Mouse (Mus musculus): Measurements from ENCODE around the gene Agap1.

The Agap1 gene

GRCm38 (mm10) chr1:89749666-89750065, 295.1 kb downstream of the Agap1 start:
- in situ Hi-C loops (cut with MboI; ENCODE audit: low pct_unique_long_range_greater_than_20kb in 1 of 2, low sequenced_read_pairs in 2 of 2, unreplicated experiment in 1 of 2): loop anchor here in 1 of 2 experiments (25.0 kb wide), 1 partner anchor 188 kb away; the partner anchor contains the start of gene Gbx2

- in situ Hi-C loops (cut with MboI; ENCODE audit: low pct_unique_long_range_greater_than_20kb in 1 of 2, low sequenced_read_pairs in 2 of 2, unreplicated experiment in 1 of 2): loop anchor here in 1 of 2 experiments (25.0 kb wide), 1 partner anchor 187 kb away; the partner anchor contains the start of gene Gbx2
These were observed 295.9 kb downstream of the Agap1 start for GRCm38 (mm10) chr1:89750495-89750894.

GRCm38 (mm10) chr1:89750921-89751320, 296.3 kb downstream of the Agap1 start:
- in situ Hi-C loops (cut with MboI; ENCODE audit: low pct_unique_long_range_greater_than_20kb in 1 of 2, low sequenced_read_pairs in 2 of 2, unreplicated experiment in 1 of 2): loop anchor here in 1 of 2 experiments (25.0 kb wide), 1 partner anchor 186 kb away; the partner anchor contains the start of gene Gbx2

GRCm38 (mm10) chr1:89751344-89751743, 296.7 kb downstream of the Agap1 start:
- in situ Hi-C loops (cut with MboI; ENCODE audit: low pct_unique_long_range_greater_than_20kb in 1 of 2, low sequenced_read_pairs in 2 of 2, unreplicated experiment in 1 of 2): loop anchor here in 1 of 2 experiments (25.0 kb wide), 1 partner anchor 186 kb away; the partner anchor contains the start of gene Gbx2

GRCm38 (mm10) chr1:89752659-89753058, 298.1 kb downstream of the Agap1 start:
- in situ Hi-C loops (cut with MboI; ENCODE audit: low pct_unique_long_range_greater_than_20kb in 1 of 2, low sequenced_read_pairs in 2 of 2, unreplicated experiment in 1 of 2): loop anchor here in 1 of 2 experiments (25.0 kb wide), 1 partner anchor 185 kb away; the partner anchor contains the start of gene Gbx2

DNA sequence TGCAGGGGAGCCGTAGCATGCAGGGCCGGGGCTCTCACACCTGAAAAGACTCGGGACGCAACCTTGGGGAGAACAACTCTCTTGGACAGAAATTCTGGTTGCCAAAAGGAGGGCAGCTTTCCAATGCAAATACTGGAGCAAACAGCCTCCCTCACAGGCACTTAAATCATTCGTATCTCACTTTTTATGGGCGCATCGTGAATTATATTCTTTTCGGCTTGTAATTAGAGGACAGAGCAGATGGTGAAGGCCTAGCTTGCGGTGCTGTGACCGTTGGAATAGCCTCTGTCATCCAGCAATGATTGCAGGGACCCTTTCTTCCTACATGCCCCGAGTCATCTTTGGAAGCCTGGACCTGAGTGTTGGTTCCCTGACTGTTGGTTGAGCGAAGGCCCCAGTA, 300.8 kb downstream of the Agap1 start:
- in situ Hi-C loops (cut with MboI; ENCODE audit: low pct_unique_long_range_greater_than_20kb in 1 of 2, low sequenced_read_pairs in 2 of 2, unreplicated experiment in 1 of 2): loop anchor here in 1 of 2 experiments (25.0 kb wide), 1 partner anchor 182 kb away; the partner anchor contains the start of gene Gbx2

GRCm38 (mm10) chr1:89756387-89756786, 301.8 kb downstream of the Agap1 start:
- in situ Hi-C loops (cut with MboI; ENCODE audit: low pct_unique_long_range_greater_than_20kb in 1 of 2, low sequenced_read_pairs in 2 of 2, unreplicated experiment in 1 of 2): loop anchor here in 1 of 2 experiments (25.0 kb wide), 1 partner anchor 181 kb away; the partner anchor contains the start of gene Gbx2

GRCm38 (mm10) chr1:89757545-89757944, 302.9 kb downstream of the Agap1 start:
- in situ Hi-C loops (cut with MboI; ENCODE audit: low pct_unique_long_range_greater_than_20kb in 1 of 2, low sequenced_read_pairs in 2 of 2, unreplicated experiment in 1 of 2): loop anchor here in 1 of 2 experiments (25.0 kb wide), 1 partner anchor 180 kb away; the partner anchor contains the start of gene Gbx2

- in situ Hi-C loops (cut with MboI; ENCODE audit: low pct_unique_long_range_greater_than_20kb in 1 of 2, low sequenced_read_pairs in 2 of 2, unreplicated experiment in 1 of 2): loop anchor here in 1 of 2 experiments (25.0 kb wide), 1 partner anchor 173 kb away; the partner anchor contains the start of gene Gbx2
These were observed 309.3 kb downstream of the Agap1 start for GRCm38 (mm10) chr1:89763912-89764311.

- in situ Hi-C loops (cut with MboI; ENCODE audit: low pct_unique_long_range_greater_than_20kb in 1 of 2, low sequenced_read_pairs in 2 of 2, unreplicated experiment in 1 of 2): loop anchor here in 1 of 2 experiments (25.0 kb wide), 1 partner anchor 170 kb away; the partner anchor contains the start of gene Gbx2
These were observed 312.3 kb downstream of the Agap1 start for GRCm38 (mm10) chr1:89766891-89767290.

- in situ Hi-C loops (cut with MboI; ENCODE audit: low pct_unique_long_range_greater_than_20kb in 1 of 2, low sequenced_read_pairs in 2 of 2, unreplicated experiment in 1 of 2): loop anchor here (10.0 to 25.0 kb wide), 2 partner anchors 168 to 175 kb away; partner anchors contain the start of gene Gbx2 (in 1 of the 2)
These were observed 315.0 kb downstream of the Agap1 start for GRCm38 (mm10) chr1:89769641-89770040.

- in situ Hi-C loops (cut with MboI; ENCODE audit: low pct_unique_long_range_greater_than_20kb in 1 of 2, low sequenced_read_pairs in 2 of 2, unreplicated experiment in 1 of 2): loop anchor here (10.0 to 25.0 kb wide), 2 partner anchors 167 to 175 kb away; partner anchors contain the start of gene Gbx2 (in 1 of the 2)
These were observed 315.7 kb downstream of the Agap1 start for GRCm38 (mm10) chr1:89770298-89770697.

- in situ Hi-C loops (cut with MboI; ENCODE audit: low pct_unique_long_range_greater_than_20kb in 1 of 2, low sequenced_read_pairs in 2 of 2, unreplicated experiment in 1 of 2): loop anchor here in 1 of 2 experiments (10.0 kb wide), 1 partner anchor 169 kb away; no protein-coding TSS in a partner anchor
These were observed 321.1 kb downstream of the Agap1 start for GRCm38 (mm10) chr1:89775750-89776149.

DNA sequence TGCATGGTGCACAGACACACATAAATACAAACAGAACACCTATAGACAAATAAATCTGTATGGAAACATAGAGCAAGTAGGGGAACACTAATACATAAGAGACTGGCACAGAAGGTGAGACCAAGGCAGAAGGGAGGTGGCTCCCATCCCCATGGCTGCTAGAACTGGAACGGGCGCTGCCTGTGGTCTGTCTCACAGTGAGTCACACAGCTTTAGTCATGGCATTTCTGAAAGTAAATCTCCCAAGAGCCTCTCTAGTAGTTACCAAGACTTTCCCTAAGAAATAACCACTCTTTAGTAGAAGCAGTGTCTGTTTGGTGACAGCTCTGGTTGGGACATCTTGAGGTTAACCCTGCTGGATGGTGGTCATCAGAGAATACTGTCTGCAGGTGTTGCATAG, 326.1 kb downstream of the Agap1 start:
- in situ Hi-C loops (cut with MboI; ENCODE audit: low pct_unique_long_range_greater_than_20kb in 1 of 2, low sequenced_read_pairs in 2 of 2, unreplicated experiment in 1 of 2): no loop called here

DNA sequence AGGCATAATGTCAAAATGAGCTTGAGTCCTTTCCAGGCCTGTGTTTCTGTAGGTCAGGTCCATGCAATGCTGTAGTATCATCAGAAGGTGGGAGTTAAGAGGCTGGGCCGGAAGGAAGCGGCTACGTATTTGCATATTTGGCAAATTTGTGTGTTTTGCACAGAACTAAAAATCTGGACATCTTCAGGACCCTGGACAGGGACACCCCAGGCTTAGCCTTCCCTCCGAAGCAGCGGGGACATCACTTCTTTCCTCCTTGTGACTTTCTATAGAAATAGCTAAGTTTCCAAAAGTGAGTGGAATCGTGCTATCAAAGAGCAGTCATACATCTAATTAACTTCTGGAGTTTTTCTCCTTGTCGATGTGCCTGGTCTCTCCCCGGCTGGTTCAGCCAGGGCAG, 327.3 kb downstream of the Agap1 start:
- in situ Hi-C loops (cut with MboI; ENCODE audit: low pct_unique_long_range_greater_than_20kb in 1 of 2, low sequenced_read_pairs in 2 of 2, unreplicated experiment in 1 of 2): no loop called here

DNA sequence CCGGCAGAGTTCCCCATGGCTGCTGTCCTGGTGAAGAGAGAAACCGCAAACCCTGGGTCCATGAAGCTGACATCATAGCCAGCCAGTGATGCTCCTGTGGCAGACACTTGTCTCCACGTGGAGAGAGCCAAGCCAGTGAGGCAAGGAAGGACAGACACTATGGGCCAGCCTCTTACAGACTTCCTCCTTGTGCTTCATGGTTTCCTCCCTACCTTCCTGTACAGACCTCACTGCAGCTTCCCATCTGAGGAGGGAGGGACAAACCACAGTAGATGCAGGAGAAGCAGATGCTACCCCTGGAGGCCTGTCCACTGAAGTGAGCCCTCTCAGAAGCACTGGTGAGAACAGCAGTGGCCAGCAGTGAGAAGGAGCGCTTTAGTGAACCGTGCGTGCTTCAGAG, 332.2 kb downstream of the Agap1 start:
- in situ Hi-C loops (cut with MboI; ENCODE audit: low pct_unique_long_range_greater_than_20kb in 1 of 2, low sequenced_read_pairs in 2 of 2, unreplicated experiment in 1 of 2): no loop called here

DNA sequence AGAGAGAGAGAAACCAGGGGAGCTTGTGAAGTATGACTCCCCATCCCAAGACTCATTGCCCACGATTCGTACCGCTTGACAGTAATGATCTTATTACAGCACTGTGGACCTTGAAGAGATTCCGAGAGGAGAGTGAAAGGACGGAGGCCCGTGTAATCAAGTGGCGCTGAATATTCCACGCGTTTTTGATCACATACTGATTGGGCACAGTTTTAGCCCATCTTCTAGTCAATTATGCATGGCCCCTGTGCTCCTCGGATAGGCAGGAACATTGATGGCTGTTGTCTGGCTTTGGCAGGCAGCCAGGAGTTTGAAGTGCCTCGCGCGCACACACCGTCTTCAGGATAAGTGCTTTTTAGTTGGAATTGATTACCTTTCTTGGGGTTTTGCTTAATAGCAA, 344.1 kb downstream of the Agap1 start:
- in situ Hi-C loops (cut with MboI; ENCODE audit: low pct_unique_long_range_greater_than_20kb in 1 of 2, low sequenced_read_pairs in 2 of 2, unreplicated experiment in 1 of 2): no loop called here

GRCm38 (mm10) chr1:89801506-89801905, 346.9 kb downstream of the Agap1 start:
- in situ Hi-C loops (cut with MboI; ENCODE audit: low pct_unique_long_range_greater_than_20kb in 1 of 2, low sequenced_read_pairs in 2 of 2, unreplicated experiment in 1 of 2): no loop called here

DNA sequence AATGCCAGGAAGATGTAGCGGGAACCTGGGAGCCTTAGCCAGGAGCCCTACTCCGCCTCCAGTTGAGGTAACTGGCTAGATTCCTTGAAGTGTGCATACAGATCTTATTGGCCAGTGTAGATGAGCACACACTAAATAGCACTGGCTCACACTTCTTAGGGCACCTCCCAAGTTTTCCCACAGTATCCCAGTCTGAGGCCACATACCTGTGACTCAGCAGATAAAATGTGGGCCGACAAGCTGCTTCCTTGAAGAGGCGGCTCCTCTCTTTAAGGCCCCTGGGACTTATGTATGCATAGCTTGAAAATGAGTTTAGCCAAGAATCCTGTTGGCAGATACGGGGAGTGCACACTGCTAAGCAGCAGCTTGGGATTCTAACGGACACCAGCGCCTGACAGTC, 350.4 kb downstream of the Agap1 start:
- in situ Hi-C loops (cut with MboI; ENCODE audit: low pct_unique_long_range_greater_than_20kb in 1 of 2, low sequenced_read_pairs in 2 of 2, unreplicated experiment in 1 of 2): no loop called here

- in situ Hi-C loops (cut with MboI; ENCODE audit: low pct_unique_long_range_greater_than_20kb in 1 of 2, low sequenced_read_pairs in 2 of 2, unreplicated experiment in 1 of 2): no loop called here
These were observed 358.2 kb downstream of the Agap1 start for GRCm38 (mm10) chr1:89812816-89813215.

All from mouse embryonic stem cell (cell line).